Mouse (Mus musculus): Measurements from ENCODE around the gene Ccl26.

GRCm38 (mm10) chr5:135511105-135511504 is 52.3 kb downstream of the Ccl26 start:
- TF ChIP-seq ZNF384 (IDR thresholded peaks at IDR 0.05; ENCODE audit: low read depth, low read length) (no peak), HCFC1 (IDR thresholded peaks at IDR 0.05; ENCODE audit: borderline replicate concordance, insufficient read depth, low read length) (no peak), ZC3H11A (IDR thresholded peaks at IDR 0.05; ENCODE audit: borderline replicate concordance, low read depth, low read length) (no peak)
